Mouse (Mus musculus): ENCODE measurements around the gene Csnk1g2.
"Not testable (repeated sequence)": the region's sequence is repeated elsewhere in the genome, so short reads cannot be mapped to it uniquely, and the experiment has no call there.

Csnk1g2 gene

DNA sequence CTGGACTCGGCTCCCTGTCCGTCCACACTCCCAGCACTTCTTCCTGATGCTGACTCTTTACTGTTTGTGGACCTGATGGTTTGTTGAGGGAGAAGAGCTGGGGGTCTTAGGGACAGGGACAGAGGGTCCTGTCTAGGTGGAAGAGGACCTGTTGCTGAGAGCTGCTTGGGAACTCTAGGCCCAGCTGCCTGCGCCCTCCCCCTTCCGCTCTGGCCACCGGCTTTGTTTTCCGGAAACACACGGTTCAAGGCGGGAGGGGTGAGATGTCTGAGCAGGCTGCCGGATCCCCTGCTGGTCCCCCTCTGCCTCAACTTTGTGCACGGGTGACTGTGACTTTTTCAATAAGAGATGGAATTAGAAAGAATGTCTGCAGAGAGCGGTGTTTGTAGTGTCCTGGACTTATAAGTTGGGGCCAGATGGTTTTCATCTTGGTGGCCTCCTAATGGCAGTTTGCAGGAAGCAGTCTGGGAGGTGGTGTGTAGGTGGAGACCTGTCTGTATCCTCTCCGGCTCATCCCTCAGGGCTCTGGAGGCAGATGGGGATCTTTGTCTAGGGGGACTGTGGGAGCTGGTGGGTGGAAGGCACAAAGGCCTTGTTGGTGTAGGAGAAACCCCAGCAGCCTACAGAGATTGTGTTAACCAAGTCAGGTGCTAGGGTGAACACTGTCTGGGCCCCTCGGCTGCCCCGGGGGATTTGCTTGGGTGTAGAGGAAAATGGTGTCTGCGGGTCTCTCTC lies 986 bp downstream of the Csnk1g2 start:
- DNase-seq = peak; percentile 65 to 77

- DNase-seq = no peak
These were observed 3.1 kb downstream of the Csnk1g2 start for GRCm38 (mm10) chr10:80625764-80626163.

- DNase-seq = no peak
These were observed 5.0 kb downstream of the Csnk1g2 start for GRCm38 (mm10) chr10:80627685-80628084.

DNA sequence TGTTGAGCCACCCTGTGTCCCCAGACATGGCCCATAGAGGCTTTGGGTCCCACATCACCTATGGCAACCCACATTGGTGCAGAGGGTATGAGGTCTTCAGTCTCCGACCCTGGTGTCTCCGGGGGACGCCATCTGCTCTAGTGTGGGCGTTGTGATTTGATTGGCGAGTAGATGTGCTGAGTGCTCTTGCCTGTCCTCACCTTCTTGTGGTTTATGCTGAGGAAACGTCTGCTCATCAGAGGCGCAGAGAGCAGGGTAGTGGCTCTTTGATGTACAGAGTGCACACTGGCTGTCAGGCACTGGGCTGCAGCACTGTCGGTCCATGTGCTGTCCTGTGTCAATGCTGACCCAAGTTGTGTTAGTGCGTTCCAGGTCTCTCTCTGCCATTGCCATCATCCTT lies 6.3 kb downstream of the Csnk1g2 start:
- no peak for DNase-seq

- DNase-seq = no peak
These were observed 12.7 kb downstream of the Csnk1g2 start for GRCm38 (mm10) chr10:80635345-80635744.

DNA sequence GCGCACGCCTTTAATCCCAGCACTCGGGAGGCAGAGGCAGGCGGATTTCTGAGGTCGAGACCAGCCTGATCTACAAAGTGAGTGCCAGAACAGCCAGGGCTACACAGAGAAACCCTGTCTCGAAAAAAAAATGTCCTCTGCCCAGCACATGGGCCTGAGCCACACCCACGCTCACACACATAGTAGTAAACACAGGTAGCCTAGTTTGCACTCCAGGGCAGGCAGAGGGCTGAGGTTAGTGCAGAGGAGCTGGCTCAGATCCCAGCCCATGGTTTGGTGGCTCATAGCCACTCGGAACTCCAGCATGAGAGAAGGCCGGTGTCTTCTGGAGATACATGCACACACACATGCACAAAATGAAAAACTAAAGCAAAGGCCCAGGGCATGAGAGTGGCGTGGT lies 24.3 kb downstream of the Csnk1g2 start:
- no peak for DNase-seq

- not testable (repeated sequence) for DNase-seq
These were observed 27.3 kb downstream of the Csnk1g2 start for GRCm38 (mm10) chr10:80649910-80650309.

DNA sequence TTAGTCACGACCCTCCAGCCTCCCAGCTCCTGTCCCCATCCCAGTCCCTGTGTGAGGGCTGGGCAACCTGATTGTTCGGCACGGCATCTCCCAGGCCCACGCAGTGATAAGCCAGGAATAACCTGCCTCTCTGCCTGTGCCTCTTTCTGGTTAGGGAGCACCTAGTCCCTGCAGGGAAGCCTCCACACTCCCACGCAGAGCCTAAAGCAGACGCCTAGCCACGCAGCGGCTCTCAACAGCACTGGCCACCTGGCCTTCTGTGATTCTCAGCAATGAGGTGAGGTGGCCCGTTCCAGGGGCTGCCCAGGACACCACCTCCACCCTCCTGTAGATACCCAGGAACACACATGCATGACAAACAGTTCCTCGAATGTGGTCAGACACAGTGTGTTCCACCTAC lies 27.8 kb downstream of the Csnk1g2 start:
- DNase-seq = no peak

DNA sequence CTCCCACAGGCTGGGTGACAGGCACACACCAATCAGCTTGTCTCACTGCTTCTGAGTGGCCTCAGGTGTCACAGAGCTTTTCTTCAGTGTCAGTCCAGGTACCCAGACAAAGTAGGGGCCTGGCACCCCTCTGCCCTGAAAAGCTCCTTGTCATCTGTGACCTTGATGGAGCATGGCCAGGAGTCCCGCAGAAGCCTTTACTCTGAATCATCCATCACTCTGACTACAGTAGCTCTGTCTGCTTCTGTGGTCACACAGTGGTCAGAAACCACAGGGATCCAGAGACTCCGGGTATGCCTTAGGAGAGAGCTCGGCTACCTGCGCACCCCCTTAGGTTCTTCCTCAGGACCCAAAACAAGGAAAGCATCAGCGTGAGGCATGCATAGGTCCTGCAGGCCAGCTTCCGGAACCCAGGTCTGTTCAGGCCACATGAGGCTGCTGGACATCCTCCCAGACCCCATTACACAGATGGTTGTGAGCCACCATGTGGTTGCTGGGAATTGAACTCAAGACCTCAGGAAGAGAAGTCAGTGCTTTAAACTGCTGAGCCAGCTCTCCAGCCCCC lies 30.6 kb downstream of the Csnk1g2 start:
- no peak for DNase-seq

GRCm38 (mm10) chr10:80654866-80655265 lies 32.2 kb downstream of the Csnk1g2 start:
- no peak for DNase-seq

GRCm38 (mm10) chr10:80655406-80656129 lies 32.9 kb downstream of the Csnk1g2 start:
- DNase-seq = no peak

- peak; percentile 96 to 100 for DNase-seq
These were observed 33.7 kb downstream of the Csnk1g2 start for GRCm38 (mm10) chr10:80656130-80656862.

GRCm38 (mm10) chr10:80656863-80657623 lies 34.4 kb downstream of the Csnk1g2 start, which contains the start of gene Btbd2:
TSS of gene Btbd2 (minus strand) at chr10:80657071.
- peak in 1 of 2 experiments; percentile 58 for DNase-seq

GRCm38 (mm10) chr10:80658194-80658840 lies 35.7 kb downstream of the Csnk1g2 start:
- DNase-seq = no peak

DNA sequence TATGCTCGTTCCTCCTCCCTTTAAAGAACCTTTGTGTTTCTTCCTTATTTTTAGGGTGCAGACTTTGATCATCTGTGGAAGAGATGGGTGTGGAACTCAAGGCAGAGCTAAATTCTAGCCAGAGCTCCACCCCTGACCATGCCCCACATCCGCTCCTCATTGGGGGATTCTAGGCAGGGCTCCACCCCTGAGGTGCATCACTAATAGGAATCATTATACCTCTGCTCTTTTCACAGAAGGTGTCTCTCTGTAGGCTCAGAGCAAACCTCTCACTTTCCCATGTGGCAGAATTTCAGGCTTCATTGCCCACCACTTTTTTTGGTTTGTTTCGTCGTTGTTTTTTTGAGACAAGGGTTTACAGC lies 36.2 kb downstream of the Csnk1g2 start:
- DNase-seq = no peak

DNA sequence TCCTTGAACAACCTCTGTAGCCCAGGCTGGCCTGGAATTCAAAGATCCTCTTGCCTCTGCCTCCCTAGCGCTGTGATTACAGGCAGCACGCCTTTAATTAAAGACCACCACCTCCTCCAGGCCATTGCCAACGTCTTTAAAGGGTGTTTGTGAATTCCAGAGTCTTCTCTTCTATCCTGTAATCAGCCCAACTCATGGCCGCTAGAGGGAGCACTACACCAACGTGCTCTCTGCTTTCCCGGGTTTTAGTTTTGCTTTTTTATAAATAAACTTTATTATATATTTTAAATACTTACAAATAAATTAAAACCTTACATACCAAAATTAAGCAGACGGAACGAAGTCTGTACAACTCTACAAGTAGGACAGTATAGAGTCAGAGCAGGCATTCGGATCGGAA lies 36.6 kb downstream of the Csnk1g2 start:
- peak; percentile 78 to 89 for DNase-seq

- peak in 1 of 2 experiments; percentile 71 for DNase-seq
These were observed 38.5 kb downstream of the Csnk1g2 start for GRCm38 (mm10) chr10:80661149-80661548.

- no peak for DNase-seq
These were observed 41.0 kb downstream of the Csnk1g2 start for GRCm38 (mm10) chr10:80663485-80664196.

GRCm38 (mm10) chr10:80664197-80665015 lies 41.8 kb downstream of the Csnk1g2 start:
- DNase-seq = peak; percentile 84 to 85

DNA sequence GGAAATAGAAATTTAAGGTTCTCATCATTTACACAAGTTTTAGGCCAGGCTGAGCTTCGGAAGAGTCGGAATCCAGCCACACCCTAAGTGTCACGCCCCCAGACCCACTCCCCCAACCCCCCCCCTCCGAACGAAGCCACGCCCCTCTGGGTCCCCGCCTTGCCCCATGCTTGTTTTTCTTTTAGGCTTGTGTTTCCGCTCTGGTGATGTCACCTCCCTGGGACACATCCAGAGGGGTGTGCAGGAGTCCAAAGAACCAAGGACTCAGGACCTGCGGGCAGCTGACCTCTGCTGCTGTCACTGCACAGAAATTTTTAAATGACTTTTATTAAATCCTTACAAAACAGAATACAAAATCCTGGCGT lies 42.4 kb downstream of the Csnk1g2 start:
- DNase-seq = peak in 1 of 2 experiments; percentile 59
